Comparison of ENCODE assay signal across 17 mouse cellular contexts in the genomic region with DNA sequence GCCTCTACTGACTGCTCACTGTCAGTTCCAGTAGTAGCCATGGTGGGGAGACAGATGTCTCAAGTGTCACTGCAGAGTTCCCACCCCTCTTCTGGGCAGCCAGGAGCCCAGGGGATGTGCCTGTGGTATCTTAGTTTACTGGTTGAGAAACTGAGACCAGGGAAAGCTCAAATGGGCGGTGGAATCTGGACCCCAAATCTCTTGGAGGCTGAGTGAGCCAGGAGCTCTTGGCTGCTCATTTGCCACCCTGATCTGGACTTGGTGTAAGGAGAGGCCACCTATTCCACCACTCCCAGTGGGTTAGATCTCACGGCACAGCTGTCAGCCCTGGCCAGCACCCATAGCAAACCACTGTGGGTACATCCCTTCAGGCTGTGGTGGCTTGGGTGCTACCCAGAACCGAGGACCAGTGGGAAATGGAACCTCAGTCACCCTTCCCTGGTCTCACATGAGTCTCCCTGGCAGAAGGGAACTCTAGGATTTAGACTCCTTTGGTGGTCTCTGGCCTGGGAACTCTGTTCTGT. TPM values are rescaled to one million over a fixed set of nuclear protein-coding genes. Genes with fewer than 3 reads are reported as not detected.
DNase-seq lines count a peak whose midpoint lies in the region; ATAC-seq lines count a peak whose summit lies in the region.
"Had no signal": no experiment of that assay in that cellular context is flagged by ENCODE, and none has a peak within 500 bp of the region (broad histone marks: within the 10 kb centered on the region; RNA-seq: fewer than 3 reads in every experiment).

No protein-coding gene starts in this region.

- 0 out of 2 replicates have a peak overlapping the region, but pooled peaks have one; percentile 45 for H3K27ac ChIP-seq in hindbrain, embryonic 10.5 days
- no peak overlapping the region for H3K27ac ChIP-seq in hindbrain, embryonic 16.5 days (ENCODE audit: low read depth, low read length)
- peak overlapping the region; percentile 99 for H3K27ac ChIP-seq in liver, embryonic 15.5 days (replicated peaks)
- H3K27ac ChIP-seq: embryonic facial prominence, embryonic 15.5 days; forebrain, embryonic 15.5 days; hindbrain, embryonic 15.5 days; neural tube, embryonic 15.5 days; stomach, postnatal 0 days had no signal

- H3K9ac ChIP-seq in hindbrain, embryonic 16.5 days (ENCODE audit: low read depth, low read length), result no peak overlapping the region
- H3K9ac ChIP-seq in liver, embryonic 15.5 days, result peak overlapping the region; percentile 94
- H3K9ac ChIP-seq: embryonic facial prominence, embryonic 15.5 days; forebrain, embryonic 15.5 days; hindbrain, embryonic 15.5 days; neural tube, embryonic 15.5 days had no signal

- H3K4me2 ChIP-seq in hindbrain, embryonic 16.5 days (ENCODE audit: low read length), result no peak overlapping the region
- H3K4me2 ChIP-seq in liver, embryonic 15.5 days, result peak overlapping the region; percentile 93
- H3K4me2 ChIP-seq: embryonic facial prominence, embryonic 15.5 days; forebrain, embryonic 15.5 days; hindbrain, embryonic 15.5 days; neural tube, embryonic 15.5 days had no signal

- no peak for DNase-seq in hindbrain, embryonic 10.5 days (ENCODE audit: low spot score)
- no peak for DNase-seq in cerebellum, adult 9-11 months
- DNase-seq: cerebellum, postnatal 14 days had no signal

- no peak for ATAC-seq in erythroblast, adult 5-6 weeks (replicated peaks; ENCODE audit: low FRiP score, poor library complexity, severe bottlenecking)
- no peak for ATAC-seq in hindbrain, embryonic 16.5 days
- no peak for ATAC-seq in megakaryocyte, adult 5-6 weeks (ENCODE audit: poor library complexity, severe bottlenecking)
- ATAC-seq in liver, embryonic 15.5 days (ENCODE audit: insufficient read depth), result no peak
- ATAC-seq: forebrain, embryonic 15.5 days had no signal

- 80% methylated on average over 3 of the region's 3 CpGs for WGBS in hindbrain, embryonic 10.5 days
- 94% methylated on average over 3 of the region's 3 CpGs for WGBS in hindbrain, embryonic 16.5 days
- 71% methylated on average over 3 of the region's 3 CpGs for WGBS in liver, embryonic 15.5 days (ENCODE audit: insufficient replicate concordance)

- H3K9me3 ChIP-seq in erythroblast, embryonic 14.5 days (ENCODE audit: control insufficient read depth, low read length), result no peaks in the 10 kb centered on the region
- H3K9me3 ChIP-seq in hindbrain, embryonic 10.5 days, result no peaks in the 10 kb centered on the region
- H3K9me3 ChIP-seq in hindbrain, embryonic 16.5 days (ENCODE audit: control insufficient read depth, low read length), result no peaks in the 10 kb centered on the region
- no peaks in the 10 kb centered on the region for H3K9me3 ChIP-seq in megakaryocyte, embryonic 14.5 days
- H3K9me3 ChIP-seq in liver, embryonic 15.5 days (replicated peaks), result no peaks in the 10 kb centered on the region
- H3K9me3 ChIP-seq: embryonic facial prominence, embryonic 15.5 days; forebrain, embryonic 15.5 days; hindbrain, embryonic 15.5 days; neural tube, embryonic 15.5 days had no signal

- peaks cover 100% of the 10 kb centered on the region for H3K36me3 ChIP-seq in erythroblast, embryonic 14.5 days (ENCODE audit: control insufficient read depth)
- H3K36me3 ChIP-seq in hindbrain, embryonic 10.5 days, result peaks cover 99% of the 10 kb centered on the region
- H3K36me3 ChIP-seq in hindbrain, embryonic 16.5 days (ENCODE audit: control insufficient read depth, insufficient read depth, low read length), result peaks cover 10% of the 10 kb centered on the region
- peaks cover 100% of the 10 kb centered on the region for H3K36me3 ChIP-seq in megakaryocyte, embryonic 14.5 days (replicated peaks; ENCODE audit: low read length)
- peaks cover 100% of the 10 kb centered on the region for H3K36me3 ChIP-seq in liver, embryonic 15.5 days (replicated peaks)

- peak overlapping the region; percentile 68 for H3K4me3 ChIP-seq in erythroblast, embryonic 14.5 days (replicated peaks)
- no peak overlapping the region for H3K4me3 ChIP-seq in hindbrain, embryonic 10.5 days
- H3K4me3 ChIP-seq in hindbrain, embryonic 16.5 days (ENCODE audit: low read length), result no peak overlapping the region
- H3K4me3 ChIP-seq in megakaryocyte, embryonic 14.5 days (replicated peaks), result peak overlapping the region; percentile 97
- peak overlapping the region; percentile 91 for H3K4me3 ChIP-seq in liver, embryonic 15.5 days (replicated peaks)
- H3K4me3 ChIP-seq: embryonic facial prominence, embryonic 15.5 days; forebrain, embryonic 15.5 days; hindbrain, embryonic 15.5 days; neural tube, embryonic 15.5 days had no signal

- no peaks in the 10 kb centered on the region; the same call in 1 of the 2 replicates for H3K27me3 ChIP-seq in erythroblast, embryonic 14.5 days (ENCODE audit: control insufficient read depth)
- H3K27me3 ChIP-seq in hindbrain, embryonic 10.5 days (ENCODE audit: insufficient read depth, poor library complexity, severe bottlenecking), result no peaks in the 10 kb centered on the region
- H3K27me3 ChIP-seq in hindbrain, embryonic 16.5 days (replicated peaks; ENCODE audit: control insufficient read depth, insufficient read depth, low read length), result no peaks in the 10 kb centered on the region
- H3K27me3 ChIP-seq in megakaryocyte, embryonic 14.5 days (replicated peaks), result no peaks in the 10 kb centered on the region
- no peaks in the 10 kb centered on the region for H3K27me3 ChIP-seq in liver, embryonic 15.5 days
- H3K27me3 ChIP-seq: embryonic facial prominence, embryonic 15.5 days; forebrain, embryonic 15.5 days; hindbrain, embryonic 15.5 days; neural tube, embryonic 15.5 days had no signal

- peaks cover 100% of the 10 kb centered on the region for H3K4me1 ChIP-seq in erythroblast, embryonic 14.5 days (ENCODE audit: control insufficient read depth)
- peaks cover 58% of the 10 kb centered on the region for H3K4me1 ChIP-seq in hindbrain, embryonic 10.5 days (replicated peaks)
- H3K4me1 ChIP-seq in hindbrain, embryonic 16.5 days (ENCODE audit: control insufficient read depth, insufficient read depth, low read depth, low read length), result peaks cover 21% of the 10 kb centered on the region
- peaks cover 100% of the 10 kb centered on the region for H3K4me1 ChIP-seq in megakaryocyte, embryonic 14.5 days
- peaks cover 100% of the 10 kb centered on the region for H3K4me1 ChIP-seq in liver, embryonic 15.5 days (replicated peaks)

RNA-seq across cellular contexts. Expression of a gene that starts 8.3 kb away (rescaled TPM):
- 548 and 594 TPM in 2 replicates for polyA plus RNA-seq in erythroblast, embryonic 14.5 days (2012)
- 1,075 and 1,106 TPM in 2 replicates for total RNA-seq in erythroblast, adult 5-6 weeks (2015; ENCODE audit: low replicate concordance)
- total RNA-seq in erythroblast, adult 5-6 weeks (2017; ENCODE audit: low replicate concordance), result 502 and 855 TPM in 2 replicates
- polyA plus RNA-seq in hindbrain, embryonic 10.5 days (2016; fragmentation: Nextera tagmentation; extraction: Ambion mirVana), result 92.3 and 95.9 TPM in 2 replicates
- 10.0 and 15.4 TPM in 2 replicates for polyA plus RNA-seq in hindbrain, embryonic 16.5 days (2015; fragmentation: Nextera tagmentation; extraction: Ambion mirVana)
- 1,149 and 2,622 TPM in 2 replicates for polyA plus RNA-seq in megakaryocyte, embryonic 14.5 days (2012; ENCODE audit: insufficient read depth, low replicate concordance)
- 124 and 143 TPM in 2 replicates for total RNA-seq in megakaryocyte, adult 5-6 weeks (2015)
- total RNA-seq in megakaryocyte, adult 5-6 weeks (2017), result 43.2 and 59.0 TPM in 2 replicates
- 315 and 352 TPM in 2 replicates for polyA plus RNA-seq in liver, embryonic 15.5 days (2015; fragmentation: Nextera tagmentation; extraction: Ambion mirVana)

RNA-seq across cellular contexts. Expression of a gene that starts 28.7 kb away (rescaled TPM):
- 3.4 and 3.7 TPM in 2 replicates for polyA plus RNA-seq in erythroblast, embryonic 14.5 days (2012)
- 46.4 and 52.5 TPM in 2 replicates for total RNA-seq in erythroblast, adult 5-6 weeks (2015; ENCODE audit: low replicate concordance)
- 59.4 and 91.0 TPM in 2 replicates for total RNA-seq in erythroblast, adult 5-6 weeks (2017; ENCODE audit: low replicate concordance)
- 158 and 162 TPM in 2 replicates for polyA plus RNA-seq in hindbrain, embryonic 10.5 days (2016; fragmentation: Nextera tagmentation; extraction: Ambion mirVana)
- polyA plus RNA-seq in hindbrain, embryonic 16.5 days (2015; fragmentation: Nextera tagmentation; extraction: Ambion mirVana), result 106 and 116 TPM in 2 replicates
- polyA plus RNA-seq in megakaryocyte, embryonic 14.5 days (2012; ENCODE audit: insufficient read depth, low replicate concordance), result 26.3 and 89.2 TPM in 2 replicates
- 53.2 and 72.9 TPM in 2 replicates for total RNA-seq in megakaryocyte, adult 5-6 weeks (2015)
- total RNA-seq in megakaryocyte, adult 5-6 weeks (2017), result 42.4 and 54.3 TPM in 2 replicates
- polyA plus RNA-seq in liver, embryonic 15.5 days (2015; fragmentation: Nextera tagmentation; extraction: Ambion mirVana), result 64.0 and 64.7 TPM in 2 replicates

RNA-seq across cellular contexts. Expression of a gene that starts 51.1 kb away (rescaled TPM):
- polyA plus RNA-seq in erythroblast, embryonic 14.5 days (2012), result 0.02 TPM in 1 of 2 replicates, not detected in the other
- total RNA-seq in erythroblast, adult 5-6 weeks (2015; ENCODE audit: low replicate concordance), result not detected in 2 replicates
- total RNA-seq in erythroblast, adult 5-6 weeks (2017; ENCODE audit: low replicate concordance), result not detected in 2 replicates
- polyA plus RNA-seq in hindbrain, embryonic 10.5 days (2016; fragmentation: Nextera tagmentation; extraction: Ambion mirVana), result 0.47 and 0.49 TPM in 2 replicates
- polyA plus RNA-seq in hindbrain, embryonic 16.5 days (2015; fragmentation: Nextera tagmentation; extraction: Ambion mirVana), result 1.2 and 1.8 TPM in 2 replicates
- not detected in 2 replicates for polyA plus RNA-seq in megakaryocyte, embryonic 14.5 days (2012; ENCODE audit: insufficient read depth, low replicate concordance)
- 0.64 and 1.0 TPM in 2 replicates for total RNA-seq in megakaryocyte, adult 5-6 weeks (2015)
- 0.04 TPM in 1 of 2 replicates, not detected in the other for total RNA-seq in megakaryocyte, adult 5-6 weeks (2017)
- polyA plus RNA-seq in liver, embryonic 15.5 days (2015; fragmentation: Nextera tagmentation; extraction: Ambion mirVana), result 0.03 TPM in 1 of 2 replicates, not detected in the other
- total RNA-seq: adrenal gland, postnatal 14 days; gastrocnemius, adult 18-20 months; MEL had no signal

Comparison
In these comparisons a context has a peak if more than half of its experiments do, and no peak if none do; other contexts are left out.
1. H3K4me3 ChIP-seq: peak in erythroblast, embryonic 14.5 days (single experiment), megakaryocyte, embryonic 14.5 days (single experiment) and liver, embryonic 15.5 days (single experiment); none in hindbrain, embryonic 10.5 days (single experiment) and hindbrain, embryonic 16.5 days (single experiment).